8 mouse cellular contexts compared by ENCODE assay signal in genomic region chr11:116110131-116110530, GRCm38 (mm10). TPM values are rescaled to one million over a fixed set of nuclear protein-coding genes. Genes with fewer than 3 reads are reported as not detected.
DNase-seq lines count a peak whose midpoint lies in the region; ATAC-seq and TF ChIP-seq lines count a peak whose summit lies in the region.

No protein-coding gene starts in this region.

- H3K27me3 ChIP-seq in E14TG2a.4 (ENCODE audit: insufficient read depth, low read length): peaks cover 73% of the 10 kb centered on the region
- H3K27me3 ChIP-seq in heart, adult 2 months (ENCODE audit: control insufficient read depth, insufficient read depth, low read length): no peaks in the 10 kb centered on the region
- H3K27me3 ChIP-seq in small intestine, adult 2 months (ENCODE audit: control insufficient read depth, insufficient read depth, low read length): peaks cover 18% of the 10 kb centered on the region

- peak overlapping the region; percentile 79 for H3K4me3 ChIP-seq in E14TG2a.4 (replicated peaks; ENCODE audit: low read length)
- peak overlapping the region; percentile 90 for H3K4me3 ChIP-seq in bone marrow macrophage, adult 2 months (ENCODE audit: insufficient read depth, low read length)
- H3K4me3 ChIP-seq in heart, adult 2 months: peak overlapping the region; percentile 65
- peak overlapping the region; percentile 81 for H3K4me3 ChIP-seq in lung, adult 2 months (replicated peaks; ENCODE audit: extremely low read depth, low read depth, low read length)
- peak overlapping the region; percentile 80 for H3K4me3 ChIP-seq in small intestine, adult 2 months (ENCODE audit: low read depth, low read length)

- intact Hi-C loops in heart, adult 2 months (cut with DNase I): loop anchor here (2.0 kb wide), 1 partner anchor 15 kb away; no protein-coding TSS in a partner anchor

- no peak for TF ChIP-seq POLR2A in bone marrow macrophage, adult 2 months (IDR thresholded peaks at IDR 0.05; ENCODE audit: borderline replicate concordance, low read depth, low read length)
- TF ChIP-seq POLR2A in heart, adult 2 months (IDR thresholded peaks at IDR 0.05; ENCODE audit: insufficient read depth, low read depth, low read length): peak; percentile 85
- peak; percentile 50; the same call in 1 of the 2 replicates for TF ChIP-seq POLR2A in lung, adult 2 months (IDR thresholded peaks at IDR 0.05; ENCODE audit: borderline replicate concordance, extremely low read depth, low read depth, low read length)
- peak; percentile 34; the same call in 1 of the 2 replicates for TF ChIP-seq POLR2A in small intestine, adult 2 months (IDR thresholded peaks at IDR 0.05; ENCODE audit: low read depth, low read length)

- H3K9ac ChIP-seq in heart, adult 2 months (ENCODE audit: low read depth, low read length): peak overlapping the region; percentile 96

- peak; percentile 93 to 95 for DNase-seq in heart, adult 2 months
- peak; percentile 88 for DNase-seq in kidney, adult 18-20 months
- DNase-seq in lung, adult 2 months: peak; percentile 77
- no peak for DNase-seq in natural killer cell, adult 2 months (ENCODE audit: low spot score in 2 of 2)

- no peak for ATAC-seq in activated CD4-positive, CD25-positive, alpha-beta regulatory T cell, adult 4 months

- TF ChIP-seq CTCF in E14TG2a.4 (conservative IDR thresholded peaks at IDR 0.05; ENCODE audit: low read length): no peak
- TF ChIP-seq CTCF in bone marrow macrophage, adult 2 months (IDR thresholded peaks at IDR 0.05; ENCODE audit: low read depth, low read length): no peak
- no peak for TF ChIP-seq CTCF in heart, adult 2 months (IDR thresholded peaks at IDR 0.05)
- no peak for TF ChIP-seq CTCF in lung, adult 2 months (IDR thresholded peaks at IDR 0.05; ENCODE audit: insufficient read depth, low read length)
- TF ChIP-seq CTCF in small intestine, adult 2 months (IDR thresholded peaks at IDR 0.05; ENCODE audit: extremely low read depth, insufficient read length, insufficient replicate concordance, low read depth, low read length): no peak

- no peaks in the 10 kb centered on the region for H3K9me3 ChIP-seq in E14TG2a.4 (ENCODE audit: low read length)

- no peak for TF ChIP-seq EP300 in heart, adult 2 months (IDR thresholded peaks at IDR 0.05; ENCODE audit: insufficient read depth, low read depth, low read length)

- no peaks in the 10 kb centered on the region; the same call in 1 of the 2 replicates for H3K79me2 ChIP-seq in heart, adult 2 months (replicated peaks; ENCODE audit: control insufficient read depth, insufficient read depth, low read length)

- peak overlapping the region; percentile 99 for H3K27ac ChIP-seq in bone marrow macrophage, adult 2 months (ENCODE audit: insufficient read depth, low read depth, low read length)
- peak overlapping the region; percentile 98 for H3K27ac ChIP-seq in heart, adult 2 months
- peak overlapping the region; percentile 83 for H3K27ac ChIP-seq in small intestine, adult 2 months (ENCODE audit: insufficient read depth, low read depth, low read length)

- under 1% methylated on average over 35 of the region's 35 CpGs for WGBS in heart, adult 2 months
- WGBS in lung, adult 2 months: under 1% methylated on average over 35 of the region's 35 CpGs
- WGBS in small intestine, adult 2 months: 3% methylated on average over 35 of the region's 35 CpGs

- H3K36me3 ChIP-seq in E14TG2a.4 (ENCODE audit: insufficient read depth, low read length): no peaks in the 10 kb centered on the region
- H3K36me3 ChIP-seq in heart, adult 2 months (ENCODE audit: control insufficient read depth, insufficient read depth, low read length): no peaks in the 10 kb centered on the region; the same call in 1 of the 2 replicates
- H3K36me3 ChIP-seq in small intestine, adult 2 months (ENCODE audit: control insufficient read depth, insufficient read depth, low read length): no peaks in the 10 kb centered on the region

- peaks cover 57% of the 10 kb centered on the region for H3K4me1 ChIP-seq in E14TG2a.4 (replicated peaks; ENCODE audit: low read depth, low read length)
- peaks cover 23% of the 10 kb centered on the region for H3K4me1 ChIP-seq in bone marrow macrophage, adult 2 months (ENCODE audit: control insufficient read depth, insufficient read depth, low read length)
- H3K4me1 ChIP-seq in heart, adult 2 months (ENCODE audit: control insufficient read depth, insufficient read depth, low read length): peaks cover 11% of the 10 kb centered on the region
- peaks cover 8% of the 10 kb centered on the region; the same call in 1 of the 2 replicates for H3K4me1 ChIP-seq in lung, adult 2 months (ENCODE audit: control insufficient read depth, insufficient read depth, low read length)
- H3K4me1 ChIP-seq in small intestine, adult 2 months (ENCODE audit: control insufficient read depth, insufficient read depth, insufficient read length, low read length): peaks cover 21% of the 10 kb centered on the region

RNA-seq across cellular contexts. Expression of gene Trim47, which starts 16.9 kb away (rescaled TPM):
- polyA plus RNA-seq in bone marrow macrophage, adult 2 months (2012; ENCODE audit: insufficient read depth, insufficient read length, missing spikeins): 32.1 and 38.5 TPM in 2 replicates
- 10 to 100 TPM; 23.1 to 28.2 TPM for total RNA-seq in heart, adult 2 months (2021)
- 23.7 and 29.5 TPM in 2 replicates for polyA plus RNA-seq in heart, adult 2 months (2012; rRNA removed)
- polyA plus RNA-seq in lung, adult 2 months (2012; rRNA removed): 44.6 and 55.5 TPM in 2 replicates
- 28.3 and 28.5 TPM in 2 replicates for polyA plus RNA-seq in small intestine, adult 2 months (2012; rRNA removed)
- polyA plus RNA-seq in activated CD4-positive, CD25-positive, alpha-beta regulatory T cell, adult 4 months (2017; shearing (Covaris generic)): not detected

RNA-seq across cellular contexts. Expression of gene Trim65, which starts 20.8 kb away (rescaled TPM):
- polyA plus RNA-seq in bone marrow macrophage, adult 2 months (2012; ENCODE audit: insufficient read depth, insufficient read length, missing spikeins): 22.4 and 23.4 TPM in 2 replicates
- total RNA-seq in heart, adult 2 months (2021): 1 to 10 TPM; 6.1 to 8.6 TPM
- polyA plus RNA-seq in heart, adult 2 months (2012; rRNA removed): 8.8 and 10.8 TPM in 2 replicates
- 17.3 and 21.4 TPM in 2 replicates for polyA plus RNA-seq in lung, adult 2 months (2012; rRNA removed)
- 11.9 and 13.3 TPM in 2 replicates for polyA plus RNA-seq in small intestine, adult 2 months (2012; rRNA removed)
- polyA plus RNA-seq in activated CD4-positive, CD25-positive, alpha-beta regulatory T cell, adult 4 months (2017; shearing (Covaris generic)): 10 to 100 TPM; 10.7 to 11.9 TPM

RNA-seq across cellular contexts. Expression of gene Wbp2, which starts 23.3 kb away (rescaled TPM):
- polyA plus RNA-seq in bone marrow macrophage, adult 2 months (2012; ENCODE audit: insufficient read depth, insufficient read length, missing spikeins): 134 and 155 TPM in 2 replicates
- 100 to 1,000 TPM in 1 of 2 experiments, 10 to 100 TPM in 1; 91.0 to 108 TPM for total RNA-seq in heart, adult 2 months (2021)
- polyA plus RNA-seq in heart, adult 2 months (2012; rRNA removed): 151 and 176 TPM in 2 replicates
- 257 and 267 TPM in 2 replicates for polyA plus RNA-seq in lung, adult 2 months (2012; rRNA removed)
- polyA plus RNA-seq in small intestine, adult 2 months (2012; rRNA removed): 139 and 334 TPM in 2 replicates
- 100 to 1,000 TPM in 1 of 2 experiments, 10 to 100 TPM in 1; 85.4 to 142 TPM for polyA plus RNA-seq in activated CD4-positive, CD25-positive, alpha-beta regulatory T cell, adult 4 months (2017; shearing (Covaris generic))

RNA-seq across cellular contexts. Expression of gene Mrpl38, which starts 28.5 kb away (rescaled TPM):
- 19.2 and 31.8 TPM in 2 replicates for polyA plus RNA-seq in bone marrow macrophage, adult 2 months (2012; ENCODE audit: insufficient read depth, insufficient read length, missing spikeins)
- 10 to 100 TPM; 56.8 to 59.7 TPM for total RNA-seq in heart, adult 2 months (2021)
- polyA plus RNA-seq in heart, adult 2 months (2012; rRNA removed): 42.1 and 55.5 TPM in 2 replicates
- polyA plus RNA-seq in lung, adult 2 months (2012; rRNA removed): 32.9 and 41.3 TPM in 2 replicates
- polyA plus RNA-seq in small intestine, adult 2 months (2012; rRNA removed): 36.4 and 40.1 TPM in 2 replicates
- 10 to 100 TPM; 17.9 to 25.8 TPM for polyA plus RNA-seq in activated CD4-positive, CD25-positive, alpha-beta regulatory T cell, adult 4 months (2017; shearing (Covaris generic))

RNA-seq across cellular contexts. Expression of gene Unc13d, which starts 32.4 kb away (rescaled TPM):
- polyA plus RNA-seq in bone marrow macrophage, adult 2 months (2012; ENCODE audit: insufficient read depth, insufficient read length, missing spikeins): 23.2 and 32.3 TPM in 2 replicates
- total RNA-seq in heart, adult 2 months (2021): 1 to 10 TPM in 1 of 2 experiments, under 1 TPM in 1; 0.55 to 1.5 TPM
- 1.1 and 1.7 TPM in 2 replicates for polyA plus RNA-seq in heart, adult 2 months (2012; rRNA removed)
- 51.6 and 56.4 TPM in 2 replicates for polyA plus RNA-seq in lung, adult 2 months (2012; rRNA removed)
- polyA plus RNA-seq in small intestine, adult 2 months (2012; rRNA removed): 5.8 and 7.1 TPM in 2 replicates
- 100 to 1,000 TPM in 1 of 2 experiments, 10 to 100 TPM in 1; 68.6 to 116 TPM for polyA plus RNA-seq in activated CD4-positive, CD25-positive, alpha-beta regulatory T cell, adult 4 months (2017; shearing (Covaris generic))

Comparison
In these comparisons a context has a peak if more than half of its experiments do, and no peak if none do; other contexts are left out.
1. DNase-seq: peak in heart, adult 2 months (2 of 2), kidney, adult 18-20 months (single experiment) and lung, adult 2 months (single experiment); none in natural killer cell, adult 2 months (0 of 2).
2. RNA of gene Trim47, which starts 16.9 kb away (polyA plus RNA-seq): 44.6 to 55.5 TPM in lung, adult 2 months, 32.1 to 38.5 TPM in bone marrow macrophage, adult 2 months, 23.7 to 29.5 TPM in heart, adult 2 months and 28.3 to 28.5 TPM in small intestine, adult 2 months; not detected in activated CD4-positive, CD25-positive, alpha-beta regulatory T cell, adult 4 months; every median in the first group is over 10 times any median in the second.
3. Peak in every context shown above with its lines, with median percentiles within 50 percentile points of each other: H3K4me3 ChIP-seq and H3K27ac ChIP-seq.